Mouse (Mus musculus) lung, postnatal 4 days (tissue): Measurements from ENCODE around the gene Fgd4.
"Not testable (repeated sequence)": the region's sequence is repeated elsewhere in the genome, so short reads cannot be mapped to it uniquely, and the experiment has no call there.

Experiments used
- DNase-seq, 2 experiments: peaks; one replicate each; pipeline ENCODE4 v3.0.0; 2021

Fgd4 gene

DNA sequence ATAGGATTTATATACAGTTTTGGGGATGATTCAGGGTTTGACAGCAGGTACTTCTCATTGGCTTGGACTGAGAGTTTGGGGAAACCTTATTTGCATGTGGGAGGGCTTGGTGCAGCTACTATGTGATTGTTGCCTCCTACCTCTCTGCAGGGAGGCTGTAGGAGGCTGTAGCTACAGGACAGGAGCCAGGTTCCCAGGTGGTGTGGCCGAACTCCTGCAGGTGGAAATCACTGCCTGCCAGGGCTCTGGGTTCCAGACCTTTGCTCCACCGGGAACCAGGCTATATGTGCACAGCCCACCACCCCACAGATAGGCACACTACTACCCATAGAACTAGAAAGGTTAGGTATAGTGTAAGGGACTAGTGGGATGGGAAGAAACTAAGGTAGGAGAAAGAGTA is 61.0 kb downstream of the Fgd4 start:
- not testable (repeated sequence) for DNase-seq

DNA sequence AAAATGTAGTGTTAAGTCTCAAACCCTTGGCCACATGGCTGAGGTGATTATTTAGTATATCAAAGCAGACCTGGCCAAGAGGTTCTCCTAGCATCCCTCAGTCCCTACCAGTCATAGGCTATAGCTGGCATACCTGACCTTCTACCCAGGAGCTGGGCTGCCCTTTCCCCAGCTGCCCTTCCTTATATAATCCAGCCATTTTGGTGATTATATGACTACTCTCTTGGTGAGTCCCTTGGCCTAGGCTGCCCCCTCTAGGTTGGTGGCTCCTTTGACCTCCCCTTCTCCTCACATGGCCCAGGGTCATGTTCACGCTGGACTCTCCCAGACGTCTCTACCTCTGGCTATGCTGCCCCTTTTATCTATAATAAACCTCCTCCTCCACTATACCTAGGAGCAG is 65.1 kb downstream of the Fgd4 start:
- no peak for DNase-seq

DNA sequence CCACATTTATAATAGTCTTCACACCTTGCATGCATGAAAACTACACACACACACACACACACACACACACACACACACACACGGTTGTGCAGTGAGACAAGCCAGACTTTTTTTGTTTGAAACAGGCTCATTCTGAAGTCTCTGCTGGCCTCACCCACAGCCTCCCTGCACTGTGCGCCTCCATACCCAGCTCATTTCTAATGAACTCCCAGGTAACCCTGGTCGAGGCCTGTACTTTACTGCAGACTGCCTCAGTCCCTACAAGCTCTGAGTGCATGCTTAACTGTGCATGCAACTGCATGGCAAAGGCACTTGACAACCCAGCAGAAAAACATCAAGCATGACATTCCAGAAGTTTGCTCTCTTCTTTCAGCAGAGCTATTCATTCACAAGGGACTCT is 72.3 kb downstream of the Fgd4 start:
- DNase-seq = no peak

DNA sequence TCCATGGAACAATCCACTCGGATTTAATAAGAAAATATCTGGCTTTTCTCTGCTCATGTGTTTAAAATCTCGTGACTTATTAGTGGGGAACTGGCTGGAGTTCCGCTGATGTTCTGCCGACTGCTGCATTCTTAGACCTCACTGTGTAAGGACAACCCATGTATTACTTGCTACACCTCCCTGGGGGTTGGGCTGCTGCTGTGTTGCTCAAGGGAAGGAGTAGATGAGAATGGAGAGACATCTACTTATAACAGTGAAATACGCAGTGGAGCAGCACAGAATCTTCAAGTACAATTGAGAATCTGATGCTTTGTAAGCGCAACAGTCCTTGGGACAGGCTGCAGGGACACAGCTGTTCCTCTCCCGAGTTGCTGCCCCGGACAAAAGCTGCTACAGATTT is 73.1 kb downstream of the Fgd4 start:
- DNase-seq = peak; percentile 49 to 55

DNA sequence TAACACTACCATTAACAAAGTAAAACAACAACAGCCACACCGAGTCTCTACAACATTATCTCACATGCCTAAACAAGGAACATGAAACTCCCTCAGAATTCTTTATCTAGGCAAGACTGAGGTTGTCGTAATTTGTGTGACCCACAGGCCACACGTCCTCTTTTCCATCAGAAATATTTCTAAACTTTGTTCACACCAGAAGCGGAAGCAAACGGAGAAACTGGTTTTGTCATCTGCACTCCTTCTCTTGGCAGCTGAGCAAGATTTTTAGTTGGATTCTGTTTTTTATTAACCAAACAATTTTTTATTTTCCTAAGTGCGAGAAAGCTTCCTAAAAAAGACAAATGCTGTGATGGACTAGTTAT is 73.6 kb downstream of the Fgd4 start:
- DNase-seq = peak in 1 of 2 experiments; percentile 12

DNA sequence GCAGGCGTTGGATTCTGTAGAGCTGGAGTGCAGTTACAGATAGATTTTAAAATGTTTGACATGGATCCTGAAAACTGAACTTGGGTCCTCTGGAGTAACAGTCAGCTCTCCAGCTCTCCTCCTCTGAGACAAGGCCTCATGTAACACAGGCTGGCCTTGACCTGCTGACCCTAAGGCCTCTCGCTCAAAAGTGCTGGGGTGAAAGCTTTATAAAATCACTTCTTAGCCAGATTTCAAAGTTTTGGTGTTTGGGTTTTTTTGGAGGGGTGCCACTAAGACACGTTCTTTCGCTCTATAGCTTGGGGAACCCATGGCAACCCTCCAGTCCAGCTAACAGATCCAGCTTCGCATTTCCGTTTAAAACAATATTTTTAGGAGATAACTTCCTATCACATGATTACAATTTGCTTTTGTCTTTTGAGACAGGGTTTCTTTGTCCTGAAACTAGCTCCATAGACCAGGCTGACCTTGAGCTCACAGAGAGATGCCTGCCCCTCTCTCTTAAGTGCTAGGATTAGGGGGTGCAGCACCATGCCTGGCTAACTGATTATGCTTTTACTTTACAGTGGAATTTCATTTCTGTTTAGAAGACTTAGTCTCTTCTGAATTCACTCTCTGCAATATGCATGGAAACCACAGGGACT is 74.1 kb downstream of the Fgd4 start:
- peak in 1 of 2 experiments; percentile 26 for DNase-seq

DNA sequence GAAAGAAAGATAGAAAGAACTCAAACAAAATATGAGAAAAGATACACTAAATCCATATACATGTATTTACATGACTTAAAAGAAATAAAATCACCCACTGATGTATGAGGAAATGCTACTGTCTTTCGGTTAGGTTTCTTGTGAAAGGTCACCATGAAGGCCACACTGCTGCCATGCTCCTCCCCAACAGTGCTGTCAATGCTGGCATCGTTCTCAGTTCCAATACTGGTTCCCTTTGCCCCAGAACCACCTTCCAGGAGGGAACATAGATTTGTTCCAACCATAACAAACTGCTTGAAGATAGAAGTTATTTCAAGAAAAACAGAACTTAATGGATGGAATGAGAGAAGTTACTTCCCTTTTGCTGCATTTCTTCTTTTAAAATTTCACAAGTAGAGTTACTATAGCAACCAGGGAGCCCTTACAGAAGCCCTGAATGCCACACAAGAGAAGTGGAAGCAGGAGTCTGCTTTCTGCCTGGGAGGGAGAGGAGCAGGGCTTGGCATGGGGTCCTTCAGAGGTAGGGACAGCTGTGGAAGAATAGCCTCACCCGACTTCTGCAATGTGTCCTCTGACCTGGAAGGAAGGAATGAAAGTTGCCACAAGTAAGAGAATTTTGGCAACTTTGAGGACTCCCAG is 75.0 kb downstream of the Fgd4 start:
- DNase-seq = peak; percentile 22 to 29

DNA sequence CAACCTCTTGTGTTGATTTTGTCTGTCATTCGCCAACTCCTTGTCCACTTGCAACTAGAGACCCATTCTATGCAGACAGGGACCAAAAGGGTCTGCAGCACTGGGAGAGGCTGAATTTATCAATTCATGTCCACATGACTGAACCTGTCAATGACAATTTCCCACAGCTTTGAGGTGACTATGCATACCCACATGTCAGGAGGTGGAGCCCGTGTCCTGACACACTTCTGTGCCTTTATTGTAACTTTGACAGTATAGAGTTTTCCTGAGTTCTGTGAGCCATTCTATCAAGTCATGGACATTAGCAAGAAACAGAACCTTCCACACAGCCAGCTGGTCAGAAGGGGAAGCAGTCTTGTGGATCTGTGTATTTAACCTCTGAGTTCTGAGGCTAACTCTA is 76.7 kb downstream of the Fgd4 start:
- DNase-seq = no peak

DNA sequence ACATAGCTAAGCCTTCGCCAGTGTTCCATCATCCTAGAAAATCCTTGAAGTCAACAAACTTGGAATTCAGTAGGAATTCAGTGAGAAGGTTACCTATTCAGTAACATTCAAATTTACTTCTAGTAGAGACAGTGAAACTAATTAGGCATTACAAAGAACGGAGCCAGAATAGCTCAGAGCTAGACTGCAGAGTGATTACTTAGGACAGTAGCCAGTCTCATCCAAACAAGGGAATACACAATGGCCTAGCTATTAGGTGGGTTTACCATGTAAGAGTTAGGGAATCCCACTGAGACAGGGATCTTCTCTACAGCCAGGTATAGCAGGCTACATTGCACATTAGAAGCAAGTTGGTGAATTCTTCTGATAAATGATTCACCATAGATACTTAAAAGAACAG is 77.5 kb downstream of the Fgd4 start:
- not testable (repeated sequence) for DNase-seq

DNA sequence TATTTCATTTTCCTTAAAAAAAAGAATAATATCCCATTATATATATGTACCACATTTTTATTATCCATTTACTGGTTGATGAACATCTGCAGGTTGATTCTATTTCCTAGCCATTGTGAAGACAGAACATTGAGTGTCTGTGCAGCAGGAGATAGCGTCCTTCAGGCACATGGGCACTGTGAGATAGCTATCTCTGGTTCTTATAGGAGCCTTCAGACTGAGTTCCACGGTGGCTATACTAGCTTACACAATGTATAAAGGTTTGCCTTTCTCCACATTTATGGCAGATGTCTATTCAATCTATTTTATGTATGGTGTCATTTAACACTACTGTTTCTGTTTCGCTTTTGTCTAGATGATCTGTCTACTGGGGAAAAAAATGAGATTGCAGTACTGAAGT is 98.9 kb downstream of the Fgd4 start:
- no peak for DNase-seq

DNA sequence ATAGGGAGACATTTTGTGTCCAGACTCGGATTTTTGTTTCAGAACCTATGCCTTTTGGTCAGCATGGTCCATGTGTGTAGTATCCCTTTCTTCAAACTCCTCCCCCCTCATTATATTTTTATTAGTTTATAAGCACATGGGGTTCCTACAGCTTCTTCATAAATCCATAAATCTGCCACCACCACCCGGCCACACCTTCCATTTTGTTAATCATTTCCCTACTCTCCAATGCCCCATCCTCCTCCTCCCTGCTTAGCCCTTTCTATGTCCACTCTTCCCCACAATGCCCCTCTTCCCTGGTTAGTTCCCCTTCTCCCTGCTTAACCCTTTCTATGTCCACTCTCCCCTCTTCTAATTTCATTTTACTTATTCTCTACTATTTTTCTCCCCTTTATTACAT is 99.4 kb downstream of the Fgd4 start:
- no peak for DNase-seq

DNA sequence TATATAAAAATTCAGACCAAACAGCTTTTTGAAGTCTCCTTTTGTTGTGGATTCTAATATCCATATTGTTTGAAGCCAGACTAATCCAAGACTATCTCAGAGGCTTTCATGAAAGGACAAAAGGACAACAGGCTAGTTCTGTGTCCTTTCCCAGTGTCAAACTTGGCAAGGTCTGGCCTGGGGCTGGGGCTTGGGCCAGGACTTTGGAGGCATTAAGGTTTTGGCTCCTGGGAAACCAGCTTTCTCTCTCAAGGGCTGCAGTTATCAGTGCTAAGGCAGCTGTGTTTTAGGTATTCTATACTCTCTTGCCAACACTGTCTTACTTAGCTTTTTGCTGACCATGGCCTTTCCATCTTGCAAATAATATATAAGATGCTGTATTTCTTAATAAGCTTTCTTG is 101.6 kb downstream of the Fgd4 start:
- peak in 1 of 2 experiments; percentile 21 for DNase-seq

DNA sequence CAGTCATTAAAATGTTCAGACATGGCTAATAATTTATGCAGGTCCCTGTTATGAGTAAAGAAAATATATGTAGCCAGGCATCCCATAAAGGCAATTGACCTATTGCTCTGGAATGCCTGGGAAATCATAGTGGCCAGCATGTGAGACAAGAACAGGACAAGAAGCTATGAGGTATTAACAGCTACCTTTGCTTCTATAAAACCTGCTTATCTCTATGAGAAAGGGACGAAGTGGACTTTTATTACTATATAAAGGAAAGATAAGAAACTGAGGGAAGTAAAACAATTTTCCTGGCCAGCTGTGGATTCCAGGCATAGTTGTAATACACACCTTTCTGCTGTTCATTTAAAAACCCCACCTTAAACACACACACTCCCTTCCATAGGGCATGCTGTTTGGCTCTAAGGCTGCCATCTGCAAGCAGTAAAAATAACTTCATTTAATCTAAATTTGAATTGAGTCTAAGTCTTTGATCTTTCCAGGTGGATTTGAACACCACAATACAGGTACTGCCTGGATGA is 114.8 kb downstream of the Fgd4 start:
- DNase-seq = no peak

DNA sequence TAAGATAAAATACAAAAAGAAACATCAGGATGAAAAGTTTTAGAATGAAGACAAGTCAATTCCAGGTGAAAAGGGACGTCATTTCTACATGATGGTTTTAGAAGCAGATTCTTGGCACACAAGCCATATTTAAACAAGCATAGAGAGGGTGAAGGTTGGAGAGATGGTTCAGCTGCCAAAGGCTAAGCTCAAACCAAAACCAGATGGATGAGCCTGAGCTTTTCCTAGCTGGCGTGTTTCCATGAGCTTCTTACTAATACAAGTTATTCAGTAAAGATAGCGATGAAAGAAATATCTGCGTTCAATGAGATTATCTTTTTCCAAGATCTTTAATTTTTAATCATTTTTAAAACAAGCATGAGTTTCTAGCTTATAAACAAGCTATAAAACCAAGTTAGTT is 115.7 kb downstream of the Fgd4 start:
- DNase-seq = no peak

DNA sequence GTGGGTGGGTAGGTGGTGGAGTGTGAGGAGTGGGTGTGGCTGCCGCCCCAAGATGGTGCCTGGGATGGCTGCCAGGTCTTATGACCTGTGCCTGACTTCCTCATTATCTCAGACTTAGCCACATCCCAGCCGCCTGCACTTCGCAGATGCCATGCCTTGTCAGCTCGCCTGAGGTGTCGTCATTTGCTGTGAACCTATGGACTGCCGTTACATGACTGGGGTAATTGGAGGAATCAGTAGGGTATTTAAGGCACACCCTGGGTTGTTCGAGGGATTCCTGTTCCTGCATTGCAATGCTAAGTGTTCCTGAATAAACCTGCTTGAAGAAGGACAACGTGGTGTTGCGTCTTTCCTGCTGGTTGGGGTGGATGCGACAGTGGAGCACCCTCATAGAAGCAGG is 126.9 kb downstream of the Fgd4 start:
- peak in 1 of 2 experiments; percentile 5 for DNase-seq

DNA sequence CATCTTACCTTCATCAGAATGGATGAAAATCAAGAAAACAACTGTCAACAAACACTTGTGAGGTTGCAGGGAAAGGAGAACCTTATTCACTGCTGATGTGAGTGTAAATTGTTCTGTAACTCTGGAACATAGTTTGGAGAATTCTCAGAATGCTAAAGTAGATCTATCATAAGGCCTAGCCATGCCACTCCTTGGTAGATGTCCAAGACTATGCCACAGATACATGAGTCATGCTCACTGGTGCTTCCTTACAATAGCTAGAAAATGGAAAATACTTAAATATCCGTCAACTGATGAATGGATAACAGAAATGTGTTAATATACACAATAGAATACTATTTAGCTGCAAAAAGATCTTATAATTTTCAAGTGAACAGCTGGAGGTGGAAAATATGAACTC is 150.3 kb downstream of the Fgd4 start:
- no peak for DNase-seq

DNA sequence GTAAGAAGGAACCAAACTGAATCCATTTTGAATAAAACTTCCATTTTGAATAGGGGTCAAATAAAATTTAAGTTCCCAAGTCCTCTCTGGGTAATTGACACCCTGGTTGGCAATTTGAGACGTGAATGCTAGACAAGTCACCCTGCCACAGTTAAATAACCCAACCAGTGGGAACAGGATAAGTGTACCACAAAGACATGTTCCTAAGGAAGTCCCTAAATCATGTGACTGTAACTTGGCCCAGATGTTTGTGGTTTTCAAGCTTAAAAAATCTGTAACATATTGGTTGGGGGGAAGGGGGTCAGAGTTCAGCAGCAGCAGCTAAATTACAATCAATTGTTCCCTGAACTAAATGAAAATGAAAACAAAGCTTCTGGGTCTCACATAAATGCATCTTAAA is 161.9 kb downstream of the Fgd4 start:
- no peak for DNase-seq

DNA sequence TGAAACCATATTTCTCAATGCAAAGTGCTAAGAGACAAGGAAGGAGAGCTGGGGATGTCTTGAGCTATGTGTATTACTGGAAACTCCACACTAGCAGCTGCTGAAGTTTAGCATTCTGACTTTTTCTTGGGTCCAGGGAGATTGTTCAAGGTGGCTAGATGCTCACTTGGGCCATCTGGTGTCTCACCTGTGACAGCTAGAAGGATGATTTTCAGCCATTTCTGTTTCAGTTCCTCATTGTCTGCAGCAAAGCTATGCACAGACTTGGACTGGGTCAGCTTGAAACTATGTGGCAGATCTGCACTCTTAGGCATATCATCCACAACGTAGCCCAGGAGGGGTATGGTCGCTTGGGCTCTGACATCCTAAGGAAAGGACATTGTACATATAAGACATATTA is 177.9 kb downstream of the Fgd4 start:
- no peak for DNase-seq

DNA sequence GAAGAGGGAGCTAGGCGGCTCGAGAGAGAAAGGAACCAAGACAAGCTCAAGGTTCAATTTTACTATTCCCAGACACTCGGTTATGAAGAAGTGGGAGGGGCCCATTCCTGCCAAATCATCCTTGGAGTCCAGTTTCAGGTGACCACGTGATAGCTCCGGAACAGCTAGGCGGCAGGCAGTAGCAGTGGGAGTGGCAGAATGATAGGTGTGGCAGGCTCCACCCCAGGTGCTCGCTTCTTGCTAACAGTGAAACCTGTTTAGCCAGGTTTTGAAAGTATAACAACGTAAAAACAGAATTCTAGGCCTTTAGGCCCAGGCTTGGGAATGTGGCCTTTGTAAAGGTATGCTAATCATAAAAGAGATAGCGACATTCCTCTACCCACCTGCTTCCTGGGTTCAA is 233.1 kb downstream of the Fgd4 start:
- DNase-seq = not testable (repeated sequence)
